Mouse (Mus musculus): ENCODE results near the gene Adamts2. TPM values are rescaled to one million over a fixed set of nuclear protein-coding genes. Genes with fewer than 3 reads are reported as not detected.

Adamts2 gene
- polyA plus RNA-seq, 1 experiment = 3.1 TPM

GRCm38 (mm10) chr11:50653746-50654431 lies 52.0 kb downstream of the Adamts2 start:
- DNase-seq (ENCODE audit: low read depth in 1 of 2, low spot score in 2 of 2) = no peak
- WGBS = 81% methylated on average over 9 of the region's 9 CpGs
- no peak for TF ChIP-seq POLR2A (IDR thresholded peaks at IDR 0.05; ENCODE audit: low read depth, low read length)
- no peak for TF ChIP-seq CTCF (IDR thresholded peaks at IDR 0.05; ENCODE audit: extremely low read depth, insufficient read depth, insufficient read length, insufficient replicate concordance)
- no peak overlapping the region for H3K27ac ChIP-seq (ENCODE audit: insufficient read depth, low read length)
- H3K4me1 ChIP-seq (ENCODE audit: control insufficient read depth, insufficient read depth, insufficient read length) = no peaks in the 10 kb centered on the region
- H3K4me3 ChIP-seq (ENCODE audit: extremely low read depth, insufficient read depth, insufficient read length) = no peak overlapping the region
- H3K27me3 ChIP-seq (ENCODE audit: control insufficient read depth, insufficient read depth, low read length) = no peaks in the 10 kb centered on the region
- no peaks in the 10 kb centered on the region for H3K36me3 ChIP-seq (ENCODE audit: control insufficient read depth, insufficient read depth, low read length)

- TF ChIP-seq POLR2A (IDR thresholded peaks at IDR 0.05; ENCODE audit: low read depth, low read length) = no peak
- no peak for TF ChIP-seq CTCF (IDR thresholded peaks at IDR 0.05; ENCODE audit: extremely low read depth, insufficient read depth, insufficient read length, insufficient replicate concordance)
- Histone ChIP-seq H3K36me3 (ENCODE audit: control insufficient read depth, insufficient read depth, low read length) (no peaks in the 10 kb centered on the region), H3K4me3 (ENCODE audit: extremely low read depth, insufficient read depth, insufficient read length) (no peak overlapping the region), H3K27ac (ENCODE audit: insufficient read depth, low read length) (no peak overlapping the region), H3K27me3 (ENCODE audit: control insufficient read depth, insufficient read depth, low read length) (no peaks in the 10 kb centered on the region), H3K4me1 (ENCODE audit: control insufficient read depth, insufficient read depth, insufficient read length) (no peaks in the 10 kb centered on the region)
- DNase-seq (ENCODE audit: low read depth in 1 of 2, low spot score in 2 of 2) = no peak
- 72% methylated on average over 6 of the region's 6 CpGs for WGBS
These were observed 56.9 kb downstream of the Adamts2 start for GRCm38 (mm10) chr11:50658826-50659225.

- DNase-seq (ENCODE audit: low read depth in 1 of 2, low spot score in 2 of 2) = no peak
- whole genome bisulfite sequencing = 77% methylated on average over 3 of the region's 3 CpGs
- Histone ChIP-seq H3K36me3 (ENCODE audit: control insufficient read depth, insufficient read depth, low read length) (no peaks in the 10 kb centered on the region), H3K27me3 (ENCODE audit: control insufficient read depth, insufficient read depth, low read length) (no peaks in the 10 kb centered on the region), H3K27ac (ENCODE audit: insufficient read depth, low read length) (no peak overlapping the region), H3K4me1 (ENCODE audit: control insufficient read depth, insufficient read depth, insufficient read length) (no peaks in the 10 kb centered on the region), H3K4me3 (ENCODE audit: extremely low read depth, insufficient read depth, insufficient read length) (no peak overlapping the region)
- TF ChIP-seq POLR2A (IDR thresholded peaks at IDR 0.05; ENCODE audit: low read depth, low read length) = no peak
- TF ChIP-seq CTCF (IDR thresholded peaks at IDR 0.05; ENCODE audit: extremely low read depth, insufficient read depth, insufficient read length, insufficient replicate concordance) = no peak
These were observed 60.3 kb downstream of the Adamts2 start for GRCm38 (mm10) chr11:50662176-50662575.

GRCm38 (mm10) chr11:50664826-50665225 lies 62.9 kb downstream of the Adamts2 start:
- TF ChIP-seq CTCF (IDR thresholded peaks at IDR 0.05; ENCODE audit: extremely low read depth, insufficient read depth, insufficient read length, insufficient replicate concordance) = no peak
- no peak for TF ChIP-seq POLR2A (IDR thresholded peaks at IDR 0.05; ENCODE audit: low read depth, low read length)
- H3K4me1 ChIP-seq (ENCODE audit: control insufficient read depth, insufficient read depth, insufficient read length) = no peaks in the 10 kb centered on the region
- no peak overlapping the region for H3K4me3 ChIP-seq (ENCODE audit: extremely low read depth, insufficient read depth, insufficient read length)
- no peak for DNase-seq (ENCODE audit: low read depth in 1 of 2, low spot score in 2 of 2)
- H3K36me3 ChIP-seq (ENCODE audit: control insufficient read depth, insufficient read depth, low read length) = no peaks in the 10 kb centered on the region
- H3K27me3 ChIP-seq (ENCODE audit: control insufficient read depth, insufficient read depth, low read length) = no peaks in the 10 kb centered on the region
- 69% methylated on average over 4 of the region's 4 CpGs for WGBS
- no peak overlapping the region for H3K27ac ChIP-seq (ENCODE audit: insufficient read depth, low read length)

GRCm38 (mm10) chr11:50669542-50670362 lies 67.9 kb downstream of the Adamts2 start:
- no peak overlapping the region for H3K4me3 ChIP-seq (ENCODE audit: extremely low read depth, insufficient read depth, insufficient read length)
- H3K27ac ChIP-seq (ENCODE audit: insufficient read depth, low read length) = no peak overlapping the region
- H3K36me3 ChIP-seq (ENCODE audit: control insufficient read depth, insufficient read depth, low read length) = no peaks in the 10 kb centered on the region
- no peaks in the 10 kb centered on the region for H3K27me3 ChIP-seq (ENCODE audit: control insufficient read depth, insufficient read depth, low read length)
- no peak for DNase-seq (ENCODE audit: low read depth in 1 of 2, low spot score in 2 of 2)
- H3K4me1 ChIP-seq (ENCODE audit: control insufficient read depth, insufficient read depth, insufficient read length) = no peaks in the 10 kb centered on the region
- no peak for TF ChIP-seq CTCF (IDR thresholded peaks at IDR 0.05; ENCODE audit: extremely low read depth, insufficient read depth, insufficient read length, insufficient replicate concordance)
- TF ChIP-seq POLR2A (IDR thresholded peaks at IDR 0.05; ENCODE audit: low read depth, low read length) = no peak
- WGBS = 82% methylated on average over 9 of the region's 9 CpGs

GRCm38 (mm10) chr11:50670363-50670725 lies 68.5 kb downstream of the Adamts2 start:
- H3K27ac ChIP-seq (ENCODE audit: insufficient read depth, low read length) = no peak overlapping the region
- WGBS = 91% methylated on average over 5 of the region's 5 CpGs
- no peaks in the 10 kb centered on the region for H3K4me1 ChIP-seq (ENCODE audit: control insufficient read depth, insufficient read depth, insufficient read length)
- H3K27me3 ChIP-seq (ENCODE audit: control insufficient read depth, insufficient read depth, low read length) = no peaks in the 10 kb centered on the region
- DNase-seq (ENCODE audit: low read depth in 1 of 2, low spot score in 2 of 2) = no peak
- H3K4me3 ChIP-seq (ENCODE audit: extremely low read depth, insufficient read depth, insufficient read length) = no peak overlapping the region
- no peaks in the 10 kb centered on the region for H3K36me3 ChIP-seq (ENCODE audit: control insufficient read depth, insufficient read depth, low read length)
- TF ChIP-seq CTCF (IDR thresholded peaks at IDR 0.05; ENCODE audit: extremely low read depth, insufficient read depth, insufficient read length, insufficient replicate concordance) = no peak
- TF ChIP-seq POLR2A (IDR thresholded peaks at IDR 0.05; ENCODE audit: low read depth, low read length) = no peak

- TF ChIP-seq POLR2A (IDR thresholded peaks at IDR 0.05; ENCODE audit: low read depth, low read length) (no peak), CTCF (IDR thresholded peaks at IDR 0.05; ENCODE audit: extremely low read depth, insufficient read depth, insufficient read length, insufficient replicate concordance) (no peak)
- WGBS = 85% methylated on average over 1 of the region's 1 CpGs
These were observed 69.0 kb downstream of the Adamts2 start for GRCm38 (mm10) chr11:50670881-50671280.

More at GRCm38 (mm10) chr11:50670881-50671280, 69.0 kb downstream of the Adamts2 start:
- no peak overlapping the region for H3K27ac ChIP-seq (ENCODE audit: insufficient read depth, low read length)
- H3K36me3 ChIP-seq (ENCODE audit: control insufficient read depth, insufficient read depth, low read length) = no peaks in the 10 kb centered on the region
- H3K4me3 ChIP-seq (ENCODE audit: extremely low read depth, insufficient read depth, insufficient read length) = no peak overlapping the region
- H3K4me1 ChIP-seq (ENCODE audit: control insufficient read depth, insufficient read depth, insufficient read length) = no peaks in the 10 kb centered on the region
- no peaks in the 10 kb centered on the region for H3K27me3 ChIP-seq (ENCODE audit: control insufficient read depth, insufficient read depth, low read length)
- DNase-seq (ENCODE audit: low read depth in 1 of 2, low spot score in 2 of 2) = no peak

Measured in spleen, adult 2 months (tissue).